Comparison of ENCODE assay signal across 22 mouse cellular contexts in genomic region chr8:104947056-104947455, GRCm38 (mm10). TPM values are rescaled to one million over a fixed set of nuclear protein-coding genes. Genes with fewer than 3 reads are reported as not detected.
"Had no signal": no experiment of that assay in that cellular context is flagged by ENCODE, and none has a peak within 500 bp of the region (broad histone marks: within the 10 kb centered on the region; RNA-seq: fewer than 3 reads in every experiment).

Gene Ces2f, plus strand, starts transcription at chr8:104947356.

- H3K4me1 ChIP-seq: neural tube, embryonic 12.5 days; neural tube, embryonic 13.5 days; neural tube, embryonic 15.5 days; stomach, embryonic 15.5 days had no signal

- H3K27me3 ChIP-seq: neural tube, embryonic 12.5 days; neural tube, embryonic 13.5 days; neural tube, embryonic 15.5 days; stomach, embryonic 15.5 days had no signal

- H3K4me2 ChIP-seq: neural tube, embryonic 12.5 days; neural tube, embryonic 13.5 days; neural tube, embryonic 15.5 days; stomach, embryonic 15.5 days had no signal

- DNase-seq: retina, postnatal 1 day; right cerebral cortex, adult 18-20 months; right cerebral cortex, postnatal 14 days; right cerebral cortex, postnatal 25 days; right cerebral cortex, postnatal 4 days; spleen, adult 18-20 months; thymus, adult 18-20 months; thymus, adult 2 months; thymus, postnatal 14 days; thymus, postnatal 25 days; thymus, postnatal 36 days; thymus, postnatal 4 days had no signal

- H3K4me3 ChIP-seq: neural tube, embryonic 12.5 days; neural tube, embryonic 13.5 days; neural tube, embryonic 15.5 days; stomach, embryonic 15.5 days had no signal

- H3K9me3 ChIP-seq: neural tube, embryonic 12.5 days; neural tube, embryonic 13.5 days; neural tube, embryonic 15.5 days; stomach, embryonic 15.5 days had no signal

- H3K27ac ChIP-seq: neural tube, embryonic 12.5 days; neural tube, embryonic 13.5 days; neural tube, embryonic 15.5 days; stomach, embryonic 15.5 days; stomach, postnatal 0 days had no signal

- H3K36me3 ChIP-seq: neural tube, embryonic 12.5 days; neural tube, embryonic 13.5 days; neural tube, embryonic 15.5 days; stomach, embryonic 15.5 days had no signal

- H3K9ac ChIP-seq: neural tube, embryonic 12.5 days; neural tube, embryonic 13.5 days; neural tube, embryonic 15.5 days; stomach, embryonic 15.5 days had no signal

RNA-seq across cellular contexts. Expression of gene Ces2f, which starts in this region (rescaled TPM):
- polyA plus RNA-seq: neural tube, embryonic 11.5 days; neural tube, embryonic 12.5 days; neural tube, embryonic 13.5 days; neural tube, embryonic 14.5 days; neural tube, embryonic 15.5 days; spleen, adult 2 months; stomach, embryonic 14.5 days; testis, adult 2 months had no signal
